Mouse (Mus musculus) olfactory bulb, adult 2 months (tissue): ENCODE data around the gene Ocln.

Experiments
- CTCF ChIP-seq: fragments of 200-500 bp; IDR thresholded peaks from 2 replicates; pipeline ENCODE4 v1.5.1; 2012; ENCODE audit warnings: low read depth, mild to moderate bottlenecking, low read length, moderate library complexity; ENCODE audit not compliant: insufficient read depth
- POLR2A ChIP-seq: fragments of 200-500 bp; IDR thresholded peaks from 2 replicates; pipeline ENCODE4 v1.6.1; 2012; ENCODE audit warnings: mild to moderate bottlenecking, low read depth, low read length, moderate library complexity; ENCODE audit not compliant: insufficient read depth

GRCm38 (mm10) chr13:100601034-100601433 is 48.5 kb upstream of the Ocln start:
- no peak for TF ChIP-seq CTCF
- TF ChIP-seq POLR2A: no peak
